Mouse (Mus musculus): ENCODE results near the gene Vmn2r9. TPM values are rescaled to one million over a fixed set of nuclear protein-coding genes. Genes with fewer than 3 reads are reported as not detected.
"Not testable (repeated sequence)": the region's sequence is repeated elsewhere in the genome, so short reads cannot be mapped to it uniquely, and the experiment has no call there.

Gene Vmn2r9
- polyA plus RNA-seq (2014; fragmentation: Nextera tagmentation; extraction: Ambion mirVana) = not detected in 2 replicates

DNA sequence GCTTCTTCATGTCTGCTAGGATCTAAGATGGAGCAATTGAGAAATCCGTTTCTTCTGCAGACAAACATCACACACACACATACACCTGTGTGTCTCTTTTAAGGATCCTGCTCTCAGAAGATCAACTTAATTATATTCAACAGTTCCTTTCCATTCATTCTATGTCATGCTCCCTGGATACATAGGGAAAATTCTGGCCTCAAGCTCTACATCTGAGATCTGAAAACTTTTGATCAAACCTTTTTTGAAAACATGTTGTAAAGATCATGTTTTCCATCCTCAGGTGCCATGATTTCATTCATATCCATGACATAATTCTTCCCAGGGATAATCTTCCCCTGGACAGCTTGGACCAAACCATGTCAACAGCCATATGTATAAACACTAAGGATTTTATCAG, at the start of gene Vmn2r9:
Gene Vmn2r9 (minus strand): TSS at position 101 of the 400 bp plus-strand sequence.
- H3K4me1 ChIP-seq (ENCODE audit: control insufficient read depth, insufficient read depth, low read length); H3K9me3 ChIP-seq (ENCODE audit: control insufficient read depth, low read depth, low read length); H3K4me3 ChIP-seq (ENCODE audit: low read depth, low read length); H3K4me2 ChIP-seq (replicated peaks; ENCODE audit: low read depth, low read length); H3K9ac ChIP-seq (replicated peaks; ENCODE audit: low read depth, low read length); H3K27ac ChIP-seq (ENCODE audit: low read length); ATAC-seq (ENCODE audit: insufficient number of reproducible peaks, insufficient read depth, low FRiP score, low read depth); H3K36me3 ChIP-seq (ENCODE audit: control insufficient read depth, insufficient read depth, low read length); H3K27me3 ChIP-seq (ENCODE audit: control insufficient read depth, insufficient read depth, low read length): not testable (repeated sequence)
- WGBS = 70% methylated on average over 1 of the region's 1 CpGs

DNA sequence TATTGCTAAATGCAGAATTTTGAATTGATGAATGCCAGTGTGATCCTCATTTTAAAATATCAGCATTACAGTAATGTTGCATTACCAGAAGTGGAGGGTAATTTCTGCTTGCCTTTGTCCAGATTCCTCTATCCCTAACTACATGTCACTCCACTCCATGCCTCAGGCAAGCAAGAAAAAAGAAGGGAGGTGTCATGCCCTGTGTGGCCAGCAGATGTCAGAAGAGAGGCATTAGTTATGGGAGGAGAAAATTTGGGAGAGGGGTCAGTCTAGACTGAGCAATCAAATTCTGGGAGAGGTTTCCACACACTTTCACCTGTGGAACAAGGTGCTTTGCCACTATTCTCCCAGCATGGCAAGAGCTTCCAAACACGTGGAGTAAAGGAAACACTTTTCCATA, 14.3 kb upstream of the Vmn2r9 start:
- ATAC-seq (ENCODE audit: insufficient number of reproducible peaks, insufficient read depth, low FRiP score, low read depth); H3K4me1 ChIP-seq (ENCODE audit: control insufficient read depth, insufficient read depth, low read length); H3K4me2 ChIP-seq (replicated peaks; ENCODE audit: low read depth, low read length); H3K4me3 ChIP-seq (ENCODE audit: low read depth, low read length); H3K27ac ChIP-seq (ENCODE audit: low read length); H3K36me3 ChIP-seq (ENCODE audit: control insufficient read depth, insufficient read depth, low read length); H3K27me3 ChIP-seq (ENCODE audit: control insufficient read depth, insufficient read depth, low read length); H3K9ac ChIP-seq (replicated peaks; ENCODE audit: low read depth, low read length); H3K9me3 ChIP-seq (ENCODE audit: control insufficient read depth, low read depth, low read length): not testable (repeated sequence)
- WGBS = 6% methylated on average over 1 of the region's 1 CpGs

DNA sequence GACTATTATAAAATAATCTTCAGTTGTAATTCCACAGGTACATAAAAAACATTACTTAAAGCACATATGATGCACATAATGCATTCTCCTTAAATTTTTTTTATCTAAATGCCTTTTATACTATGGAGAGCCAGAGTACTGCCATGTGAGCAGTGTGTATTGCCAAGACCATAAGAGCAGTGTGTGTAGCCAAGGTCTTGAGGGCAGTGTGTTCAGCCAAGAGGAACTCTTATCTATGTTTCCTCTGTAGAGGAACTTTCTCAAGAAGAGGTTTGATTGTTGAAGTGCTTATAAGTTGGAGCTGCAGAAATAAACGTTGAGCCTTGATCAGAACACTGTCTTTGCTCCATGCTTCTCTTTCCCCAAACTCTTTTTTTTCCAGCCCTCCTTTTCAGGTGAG, 2.9 kb downstream of the Vmn2r9 start:
- H3K27ac ChIP-seq (ENCODE audit: low read length) = no peak overlapping the region
- H3K4me3 ChIP-seq (ENCODE audit: low read depth, low read length) = no peak overlapping the region
- WGBS = 38% methylated on average over 1 of the region's 1 CpGs
- ATAC-seq (ENCODE audit: insufficient number of reproducible peaks, insufficient read depth, low FRiP score, low read depth) = no peak
- H3K27me3 ChIP-seq (ENCODE audit: control insufficient read depth, insufficient read depth, low read length) = no peaks in the 10 kb centered on the region
- H3K36me3 ChIP-seq (ENCODE audit: control insufficient read depth, insufficient read depth, low read length) = no peaks in the 10 kb centered on the region
- no peaks in the 10 kb centered on the region for H3K4me1 ChIP-seq (ENCODE audit: control insufficient read depth, insufficient read depth, low read length)
- H3K9me3 ChIP-seq (ENCODE audit: control insufficient read depth, low read depth, low read length) = no peaks in the 10 kb centered on the region
- no peak overlapping the region for H3K4me2 ChIP-seq (replicated peaks; ENCODE audit: low read depth, low read length)
- no peak overlapping the region for H3K9ac ChIP-seq (replicated peaks; ENCODE audit: low read depth, low read length)

DNA sequence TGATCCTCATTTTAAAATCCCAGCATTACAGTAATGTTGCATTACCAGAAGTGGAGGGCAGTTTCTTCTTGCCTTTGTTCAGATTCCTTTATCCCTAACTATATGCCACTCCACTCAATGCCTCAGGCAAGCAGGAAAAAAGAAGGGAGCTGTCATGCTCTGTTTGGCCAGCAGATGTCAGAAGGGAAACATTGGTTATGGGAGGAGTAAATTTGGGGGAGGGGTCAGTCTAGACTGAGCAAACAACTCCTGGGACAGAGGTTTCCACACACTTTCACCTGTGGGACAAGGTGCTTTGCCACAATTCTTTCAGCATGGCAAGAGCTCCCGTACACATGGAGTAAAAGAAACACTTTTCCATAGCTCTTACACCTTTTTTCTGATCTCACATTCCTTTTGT, 16.2 kb downstream of the Vmn2r9 start:
- H3K4me1 ChIP-seq (ENCODE audit: control insufficient read depth, insufficient read depth, low read length) = no peaks in the 10 kb centered on the region
- H3K27me3 ChIP-seq (ENCODE audit: control insufficient read depth, insufficient read depth, low read length) = no peaks in the 10 kb centered on the region
- no peak overlapping the region for H3K4me3 ChIP-seq (ENCODE audit: low read depth, low read length)
- no peak overlapping the region for H3K9ac ChIP-seq (replicated peaks; ENCODE audit: low read depth, low read length)
- H3K27ac ChIP-seq (ENCODE audit: low read length) = no peak overlapping the region
- H3K9me3 ChIP-seq (ENCODE audit: control insufficient read depth, low read depth, low read length) = no peaks in the 10 kb centered on the region
- no peak overlapping the region for H3K4me2 ChIP-seq (replicated peaks; ENCODE audit: low read depth, low read length)
- no peaks in the 10 kb centered on the region for H3K36me3 ChIP-seq (ENCODE audit: control insufficient read depth, insufficient read depth, low read length)
- 71% methylated on average over 1 of the region's 1 CpGs for WGBS
- no peak for ATAC-seq (ENCODE audit: insufficient number of reproducible peaks, insufficient read depth, low FRiP score, low read depth)

DNA sequence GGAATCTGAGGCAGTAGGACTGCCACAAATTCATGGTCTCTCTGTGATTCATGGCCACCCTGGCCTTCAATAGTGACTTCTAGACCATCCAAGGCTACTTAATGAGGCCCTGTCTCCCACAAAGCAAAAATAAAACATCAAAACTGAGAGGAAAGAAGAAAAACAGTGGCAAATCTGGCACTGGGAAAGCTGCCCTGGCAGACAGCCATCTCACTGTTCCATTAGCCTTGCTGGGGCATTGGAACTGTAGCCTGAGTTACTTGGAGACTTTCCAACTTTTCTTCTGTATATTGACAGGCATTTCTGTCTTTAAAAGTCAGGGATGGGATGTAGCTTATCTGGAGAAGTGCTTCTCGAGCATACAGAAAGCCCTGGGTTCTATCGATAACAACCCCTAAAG, 29.1 kb downstream of the Vmn2r9 start:
- Histone ChIP-seq H3K27me3 (ENCODE audit: control insufficient read depth, insufficient read depth, low read length) (no peaks in the 10 kb centered on the region), H3K9me3 (ENCODE audit: control insufficient read depth, low read depth, low read length) (no peaks in the 10 kb centered on the region), H3K4me1 (ENCODE audit: control insufficient read depth, insufficient read depth, low read length) (no peaks in the 10 kb centered on the region), H3K4me2 (replicated peaks; ENCODE audit: low read depth, low read length) (no peak overlapping the region), H3K36me3 (ENCODE audit: control insufficient read depth, insufficient read depth, low read length) (no peaks in the 10 kb centered on the region), H3K27ac (ENCODE audit: low read length) (no peak overlapping the region), H3K4me3 (ENCODE audit: low read depth, low read length) (no peak overlapping the region), H3K9ac (replicated peaks; ENCODE audit: low read depth, low read length) (no peak overlapping the region)
- WGBS = 73% methylated on average over 2 of the region's 2 CpGs
- no peak for ATAC-seq (ENCODE audit: insufficient number of reproducible peaks, insufficient read depth, low FRiP score, low read depth)

DNA sequence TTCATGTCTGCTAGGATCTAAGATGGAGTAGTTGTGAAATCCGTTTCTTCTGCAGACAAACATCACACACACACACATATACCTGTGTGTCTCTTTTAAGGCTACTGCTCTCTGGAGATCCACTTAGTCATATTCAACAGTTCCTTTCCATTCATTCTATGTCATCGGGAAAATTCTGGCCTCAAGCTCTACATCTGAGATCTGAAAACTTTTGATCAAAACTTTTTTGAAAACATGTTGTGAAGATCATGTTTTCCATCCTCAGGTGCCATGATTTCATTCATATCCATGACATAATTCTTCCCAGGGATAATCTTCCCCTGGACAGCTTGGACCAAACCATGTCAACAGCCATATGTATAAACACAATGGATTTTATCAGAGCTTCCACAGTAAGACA, 43.7 kb downstream of the Vmn2r9 start, which contains the start of gene Vmn2r8:
Gene Vmn2r8 (minus strand): TSS at position 101 of the 400 bp plus-strand sequence.
- H3K27ac ChIP-seq (ENCODE audit: low read length); H3K4me3 ChIP-seq (ENCODE audit: low read depth, low read length); H3K36me3 ChIP-seq (ENCODE audit: control insufficient read depth, insufficient read depth, low read length); H3K27me3 ChIP-seq (ENCODE audit: control insufficient read depth, insufficient read depth, low read length); H3K9ac ChIP-seq (replicated peaks; ENCODE audit: low read depth, low read length); ATAC-seq (ENCODE audit: insufficient number of reproducible peaks, insufficient read depth, low FRiP score, low read depth); H3K4me1 ChIP-seq (ENCODE audit: control insufficient read depth, insufficient read depth, low read length); H3K4me2 ChIP-seq (replicated peaks; ENCODE audit: low read depth, low read length); H3K9me3 ChIP-seq (ENCODE audit: control insufficient read depth, low read depth, low read length): not testable (repeated sequence)
- 60% methylated on average over 2 of the region's 2 CpGs for WGBS

DNA sequence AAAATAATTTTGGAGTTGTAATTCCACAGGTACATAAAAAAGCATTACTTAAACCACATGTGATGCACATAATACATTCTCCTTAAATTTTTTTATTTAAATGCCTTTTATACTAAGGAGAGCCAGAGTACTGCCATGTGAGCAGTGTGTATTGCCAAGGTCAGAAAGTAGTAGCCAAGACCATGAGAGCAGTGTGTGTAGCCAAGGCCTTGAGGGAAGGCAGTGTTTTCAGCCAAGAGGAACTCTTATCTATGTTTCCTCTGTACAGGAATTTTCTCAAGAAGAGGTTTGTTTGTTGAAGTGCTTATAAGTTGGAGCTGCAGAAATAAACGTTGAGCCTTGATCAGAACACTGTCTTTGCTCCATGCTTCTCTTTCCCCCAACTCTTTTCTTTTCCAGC, 48.8 kb downstream of the Vmn2r9 start:
- ATAC-seq (ENCODE audit: insufficient number of reproducible peaks, insufficient read depth, low FRiP score, low read depth) = no peak

DNA sequence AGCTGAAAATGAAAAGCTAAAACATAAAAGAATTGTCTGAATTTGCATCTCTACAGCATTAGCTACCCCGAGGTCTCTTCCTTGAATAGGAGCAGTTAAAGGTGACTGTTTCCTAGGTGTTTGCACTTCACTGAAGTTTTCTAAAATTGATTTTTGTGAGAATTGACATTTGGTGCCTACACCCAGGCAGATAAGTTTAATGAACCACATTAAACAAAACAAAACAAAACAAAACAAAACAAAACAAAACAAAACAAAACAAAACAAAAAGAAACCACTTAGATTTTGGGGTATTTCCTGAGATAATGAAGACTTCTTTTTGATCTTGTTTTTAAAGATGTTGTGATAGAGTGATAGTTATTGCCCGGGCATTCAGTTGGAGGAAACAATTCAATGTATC, 57.1 kb downstream of the Vmn2r9 start, which contains the start of gene Tmed11:
Gene Tmed11 (minus strand): TSS at position 101 of the 400 bp plus-strand sequence.
- ATAC-seq (ENCODE audit: insufficient number of reproducible peaks, insufficient read depth, low FRiP score, low read depth); H3K27ac ChIP-seq (ENCODE audit: low read length); H3K27me3 ChIP-seq (ENCODE audit: control insufficient read depth, insufficient read depth, low read length); H3K9me3 ChIP-seq (ENCODE audit: control insufficient read depth, low read depth, low read length); H3K9ac ChIP-seq (replicated peaks; ENCODE audit: low read depth, low read length); H3K4me3 ChIP-seq (ENCODE audit: low read depth, low read length); H3K4me2 ChIP-seq (replicated peaks; ENCODE audit: low read depth, low read length); H3K36me3 ChIP-seq (ENCODE audit: control insufficient read depth, insufficient read depth, low read length); H3K4me1 ChIP-seq (ENCODE audit: control insufficient read depth, insufficient read depth, low read length): not testable (repeated sequence)
- WGBS = 75% methylated on average over 2 of the region's 2 CpGs

More for the DNA sequence above, 48.8 kb downstream of the Vmn2r9 start:
- Histone ChIP-seq H3K9ac (replicated peaks; ENCODE audit: low read depth, low read length) (no peak overlapping the region), H3K4me2 (replicated peaks; ENCODE audit: low read depth, low read length) (no peak overlapping the region), H3K4me1 (ENCODE audit: control insufficient read depth, insufficient read depth, low read length) (no peaks in the 10 kb centered on the region), H3K36me3 (ENCODE audit: control insufficient read depth, insufficient read depth, low read length) (no peaks in the 10 kb centered on the region), H3K27me3 (ENCODE audit: control insufficient read depth, insufficient read depth, low read length) (no peaks in the 10 kb centered on the region), H3K9me3 (ENCODE audit: control insufficient read depth, low read depth, low read length) (no peaks in the 10 kb centered on the region), H3K4me3 (ENCODE audit: low read depth, low read length) (no peak overlapping the region), H3K27ac (ENCODE audit: low read length) (no peak overlapping the region)
- WGBS = 16% methylated on average over 1 of the region's 1 CpGs

DNA sequence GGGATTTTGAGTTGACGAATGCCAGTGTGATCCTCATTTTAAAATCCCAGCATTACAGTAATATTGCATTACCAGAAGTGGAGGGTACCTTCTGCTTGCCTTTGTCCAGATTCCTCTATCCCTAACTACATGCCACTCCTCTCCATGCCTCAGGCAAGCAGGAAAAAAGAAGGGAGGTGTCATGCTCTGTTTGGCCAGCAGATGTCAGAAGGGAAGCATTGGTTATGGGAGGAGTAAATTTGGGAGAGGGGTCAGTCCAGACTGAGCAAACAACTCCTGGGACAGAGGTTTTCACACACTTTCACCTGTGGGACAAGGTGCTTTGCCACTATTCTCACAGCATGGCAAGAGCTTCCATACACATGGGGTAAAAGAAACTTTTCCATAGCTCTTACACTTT, 62.0 kb downstream of the Vmn2r9 start:
- not testable (repeated sequence) for H3K4me3 ChIP-seq (ENCODE audit: low read depth, low read length); H3K27ac ChIP-seq (ENCODE audit: low read length); H3K27me3 ChIP-seq (ENCODE audit: control insufficient read depth, insufficient read depth, low read length); H3K9ac ChIP-seq (replicated peaks; ENCODE audit: low read depth, low read length); ATAC-seq (ENCODE audit: insufficient number of reproducible peaks, insufficient read depth, low FRiP score, low read depth); H3K4me2 ChIP-seq (replicated peaks; ENCODE audit: low read depth, low read length); H3K9me3 ChIP-seq (ENCODE audit: control insufficient read depth, low read depth, low read length); H3K36me3 ChIP-seq (ENCODE audit: control insufficient read depth, insufficient read depth, low read length); H3K4me1 ChIP-seq (ENCODE audit: control insufficient read depth, insufficient read depth, low read length)
- whole genome bisulfite sequencing = 35% methylated on average over 1 of the region's 1 CpGs

Data from stomach, embryonic 14.5 days (tissue).